Comparison of ENCODE assay signal across 30 mouse cellular contexts in the genomic region with DNA sequence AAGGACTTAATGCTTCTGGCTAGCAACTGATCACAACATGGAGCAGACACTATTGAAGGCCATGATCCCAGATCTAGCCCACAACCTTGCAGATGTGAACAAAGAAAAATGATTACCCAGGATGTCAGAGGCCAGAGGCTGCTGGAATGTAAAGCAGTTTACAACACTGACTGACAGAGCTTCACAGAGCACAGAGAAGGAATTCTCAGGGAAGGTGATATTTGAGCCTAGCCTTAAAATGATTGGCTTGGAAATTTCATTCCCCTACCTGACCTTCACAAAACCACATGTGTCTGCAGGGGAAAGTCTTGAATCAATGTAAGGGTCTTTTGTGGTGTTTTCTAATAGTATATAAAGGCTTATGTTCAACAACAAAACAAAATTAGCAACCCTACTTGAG. TPM values are rescaled to one million over a fixed set of nuclear protein-coding genes. Genes with fewer than 3 reads are reported as not detected.
DNase-seq lines count a peak whose midpoint lies in the region; ATAC-seq lines count a peak whose summit lies in the region.
"Had no signal": no experiment of that assay in that cellular context is flagged by ENCODE, and none has a peak within 500 bp of the region (broad histone marks: within the 10 kb centered on the region; RNA-seq: fewer than 3 reads in every experiment).

No protein-coding gene starts in this region.

- H3K4me3 ChIP-seq in kidney, embryonic 15.5 days (replicated peaks) = no peak overlapping the region
- H3K4me3 ChIP-seq: forebrain, embryonic 10.5 days; heart, embryonic 12.5 days; heart, embryonic 15.5 days; hindbrain, embryonic 10.5 days; hindbrain, embryonic 13.5 days; intestine, embryonic 15.5 days had no signal

- ATAC-seq in kidney, embryonic 15.5 days (replicated peaks; ENCODE audit: low FRiP score) = 0 out of 2 replicates have a peak, but pooled peaks have one; percentile 54
- ATAC-seq in megakaryocyte-erythroid progenitor cell, adult 5-6 weeks (replicated peaks; ENCODE audit: low FRiP score, low TSS enrichment, poor library complexity, severe bottlenecking) = no peak
- no peak for ATAC-seq in cerebellum, adult (ENCODE audit: insufficient number of reproducible peaks, low FRiP score, low TSS enrichment)
- ATAC-seq: forebrain, embryonic 14.5 days; forebrain, postnatal 0 days; hindbrain, embryonic 16.5 days; intestine, embryonic 15.5 days had no signal

- peak; percentile 8 for DNase-seq in embryo, embryonic 10 days (ENCODE audit: low spot score)
- no peak for DNase-seq in embryo, embryonic 9.5 days (ENCODE audit: extremely low spot score)
- no peak for DNase-seq in kidney, adult 11 months
- DNase-seq in forelimb bud, embryonic 11.5 days (ENCODE audit: low read depth, low spot score) = peak; percentile 20
- DNase-seq: adrenal gland, adult 2 months; adrenal gland, postnatal 14 days; cerebellum, adult 18-20 months; cerebellum, adult 9-10 months; cerebellum, postnatal 14 days; forebrain, postnatal 0 days; gastrocnemius, postnatal 25 days; heart, adult 18-20 months; heart, postnatal 10 days; heart, postnatal 36 days had no signal

- no peak overlapping the region for H3K9ac ChIP-seq in kidney, embryonic 15.5 days
- H3K9ac ChIP-seq: forebrain, postnatal 0 days; heart, embryonic 12.5 days; heart, embryonic 15.5 days; hindbrain, embryonic 13.5 days; intestine, embryonic 15.5 days had no signal

- no peaks in the 10 kb centered on the region for H3K9me3 ChIP-seq in kidney, embryonic 15.5 days (replicated peaks)
- H3K9me3 ChIP-seq: forebrain, embryonic 10.5 days; heart, embryonic 12.5 days; heart, embryonic 15.5 days; hindbrain, embryonic 10.5 days; hindbrain, embryonic 13.5 days; intestine, embryonic 15.5 days had no signal

- no peaks in the 10 kb centered on the region for H3K27me3 ChIP-seq in kidney, embryonic 15.5 days
- H3K27me3 ChIP-seq: heart, embryonic 12.5 days; heart, embryonic 15.5 days; hindbrain, embryonic 13.5 days; intestine, embryonic 15.5 days had no signal

- peaks cover 4% of the 10 kb centered on the region for H3K4me1 ChIP-seq in kidney, embryonic 15.5 days
- H3K4me1 ChIP-seq: forebrain, embryonic 10.5 days; heart, embryonic 12.5 days; heart, embryonic 15.5 days; hindbrain, embryonic 10.5 days; hindbrain, embryonic 13.5 days; intestine, embryonic 15.5 days had no signal

- H3K4me2 ChIP-seq in kidney, embryonic 15.5 days = no peak overlapping the region
- H3K4me2 ChIP-seq: heart, embryonic 12.5 days; heart, embryonic 15.5 days; hindbrain, embryonic 13.5 days; intestine, embryonic 15.5 days had no signal

- no peaks in the 10 kb centered on the region for H3K36me3 ChIP-seq in kidney, embryonic 15.5 days
- H3K36me3 ChIP-seq: forebrain, embryonic 10.5 days; heart, embryonic 12.5 days; heart, embryonic 15.5 days; hindbrain, embryonic 10.5 days; hindbrain, embryonic 13.5 days; intestine, embryonic 15.5 days had no signal

- no peak overlapping the region for H3K27ac ChIP-seq in kidney, embryonic 15.5 days
- H3K27ac ChIP-seq: forebrain, embryonic 10.5 days; heart, embryonic 15.5 days; hindbrain, embryonic 10.5 days; hindbrain, embryonic 13.5 days; intestine, embryonic 15.5 days had no signal

RNA-seq across cellular contexts. Expression of a gene that starts 1.3 kb away (rescaled TPM):
- 1.3 and 2.0 TPM in 2 replicates for polyA plus RNA-seq in kidney, embryonic 15.5 days (2015; fragmentation: Nextera tagmentation; extraction: Ambion mirVana)
- 0.96 and 1.6 TPM in 2 replicates for total RNA-seq in megakaryocyte-erythroid progenitor cell, adult 5-6 weeks (2014; fragmentation: Nextera tagmentation)
- 2.8 and 5.3 TPM in 2 replicates for total RNA-seq in megakaryocyte-erythroid progenitor cell, adult 5-6 weeks (2017)
- total RNA-seq: adrenal gland, postnatal 14 days; ES-E14; forebrain, postnatal 0 days; heart, adult 18-20 months; heart, postnatal 36 days had no signal
- polyA plus RNA-seq: adrenal gland, adult 2 months; forebrain, embryonic 14.5 days; forebrain, postnatal 0 days; gonadal fat pad, adult 2 months; heart, embryonic 12.5 days; heart, embryonic 15.5 days; hindbrain, embryonic 10.5 days had no signal

RNA-seq across cellular contexts. Expression of a gene that starts 15.9 kb away (rescaled TPM):
- 0.17 and 0.55 TPM in 2 replicates for polyA plus RNA-seq in kidney, embryonic 15.5 days (2015; fragmentation: Nextera tagmentation; extraction: Ambion mirVana)
- 5.3 TPM in 1 of 2 replicates, not detected in the other for total RNA-seq in megakaryocyte-erythroid progenitor cell, adult 5-6 weeks (2014; fragmentation: Nextera tagmentation)
- total RNA-seq in megakaryocyte-erythroid progenitor cell, adult 5-6 weeks (2017) = 0.14 and 3.0 TPM in 2 replicates
- total RNA-seq: adrenal gland, adult 2 months; adrenal gland, postnatal 14 days; ES-E14; forebrain, postnatal 0 days; gastrocnemius, adult 8-10 months; gastrocnemius, postnatal 25 days; heart, adult 18-20 months; heart, postnatal 10 days; heart, postnatal 36 days had no signal
- polyA plus RNA-seq: adrenal gland, adult 2 months; brain, embryonic 14.5 days; forebrain, embryonic 10.5 days; forebrain, embryonic 14.5 days; forebrain, postnatal 0 days; gonadal fat pad, adult 2 months; heart, embryonic 15.5 days; hindbrain, embryonic 10.5 days; hindbrain, embryonic 13.5 days; hindbrain, embryonic 16.5 days had no signal

RNA-seq across cellular contexts. Expression of a gene that starts 20.2 kb away (rescaled TPM):
- polyA plus RNA-seq in kidney, embryonic 15.5 days (2015; fragmentation: Nextera tagmentation; extraction: Ambion mirVana) = 2.8 and 4.2 TPM in 2 replicates
- total RNA-seq in megakaryocyte-erythroid progenitor cell, adult 5-6 weeks (2014; fragmentation: Nextera tagmentation) = not detected in 2 replicates
- total RNA-seq in megakaryocyte-erythroid progenitor cell, adult 5-6 weeks (2017) = not detected in 2 replicates

RNA-seq across cellular contexts. Expression of a gene that starts 35.6 kb away (rescaled TPM):
- polyA plus RNA-seq in kidney, embryonic 15.5 days (2015; fragmentation: Nextera tagmentation; extraction: Ambion mirVana) = not detected in 2 replicates
- total RNA-seq in megakaryocyte-erythroid progenitor cell, adult 5-6 weeks (2014; fragmentation: Nextera tagmentation) = not detected in 2 replicates
- not detected in 2 replicates for total RNA-seq in megakaryocyte-erythroid progenitor cell, adult 5-6 weeks (2017)
- total RNA-seq: adrenal gland, postnatal 14 days; ES-E14; forebrain, postnatal 0 days; gastrocnemius, adult 8-10 months; gastrocnemius, postnatal 25 days; heart, adult 18-20 months; heart, postnatal 10 days; heart, postnatal 36 days had no signal
- polyA plus RNA-seq: adrenal gland, adult 2 months; brain, embryonic 14.5 days; embryonic facial prominence, embryonic 14.5 days; forebrain, embryonic 10.5 days; forebrain, embryonic 14.5 days; forebrain, postnatal 0 days; gonadal fat pad, adult 2 months; heart, embryonic 12.5 days; heart, embryonic 15.5 days; hindbrain, embryonic 10.5 days; hindbrain, embryonic 13.5 days; hindbrain, embryonic 16.5 days; intestine, embryonic 15.5 days had no signal

Comparison
In these comparisons a context has a peak if more than half of its experiments do, and no peak if none do; other contexts are left out.
1. DNase-seq: peak in embryo, embryonic 10 days (single experiment) and forelimb bud, embryonic 11.5 days (single experiment); none in embryo, embryonic 9.5 days (single experiment) and kidney, adult 11 months (single experiment).